Mouse (Mus musculus) spleen, adult 18-20 months (tissue): ENCODE data around the gene Rpl3.

Source experiments
- DNase-seq, 2 experiments: peaks; one replicate each; pipeline ENCODE4 v3.0.0; 2022; ENCODE audit warnings: mixed read lengths in 2 of 2

Rpl3 gene

DNA sequence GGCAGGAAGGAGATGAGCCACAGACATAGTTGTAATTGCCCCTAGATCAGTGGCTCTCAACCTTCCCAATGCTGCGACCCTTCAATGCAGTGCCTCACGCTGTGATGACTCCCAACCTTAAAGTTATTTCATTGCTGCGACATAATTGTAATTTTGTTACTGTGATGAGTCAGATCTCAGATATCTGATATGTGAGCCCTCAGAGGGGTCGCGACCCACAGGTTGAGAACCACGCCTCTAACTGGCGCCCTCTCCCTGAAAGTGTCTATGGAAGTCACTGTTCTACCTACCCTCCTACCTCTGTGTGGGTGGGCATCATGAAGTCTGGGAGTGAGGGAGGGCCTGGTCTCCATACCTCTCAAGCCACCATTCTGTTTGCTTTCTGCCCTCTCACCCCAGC lies 22.7 kb upstream of the Rpl3 start:
- no peak for DNase-seq

DNA sequence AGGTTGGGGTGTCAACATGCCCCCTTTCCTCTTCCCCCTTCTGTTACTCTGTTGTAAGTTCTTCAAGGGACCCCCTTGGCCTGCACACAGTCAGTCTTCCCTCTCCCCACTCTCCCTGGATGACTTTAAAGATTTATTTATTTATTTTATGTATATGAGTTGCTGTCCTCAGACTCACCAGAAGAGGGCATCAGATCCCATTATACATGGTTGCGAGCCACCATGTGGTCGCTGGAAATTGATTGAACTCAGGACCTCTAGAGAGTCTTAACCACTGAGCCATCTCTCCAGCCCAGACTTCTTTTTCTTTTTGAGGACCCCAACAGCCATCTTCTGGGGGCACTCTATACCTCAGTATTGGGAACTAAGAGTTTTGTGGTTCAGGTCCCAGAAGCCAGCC lies 20.8 kb upstream of the Rpl3 start:
- DNase-seq = no peak

DNA sequence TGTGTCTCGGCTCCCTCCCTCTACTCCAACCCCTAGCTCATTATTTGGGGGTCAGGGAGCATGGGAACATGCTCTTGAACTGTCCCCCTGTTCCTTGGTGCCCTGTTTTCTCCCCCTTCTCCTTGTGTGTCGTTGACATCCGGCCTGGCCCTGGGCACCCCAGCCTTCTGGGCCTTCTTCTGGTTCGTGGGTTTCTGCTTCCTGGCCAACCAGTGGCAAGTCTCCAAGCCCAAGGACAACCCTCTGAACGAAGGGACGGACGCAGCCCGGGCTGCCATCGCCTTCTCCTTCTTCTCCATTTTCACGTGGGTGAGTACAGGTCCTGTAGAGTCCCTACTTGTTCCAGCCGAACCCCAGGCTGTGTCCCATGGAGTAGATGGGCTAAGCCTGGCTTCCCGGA lies 19.8 kb upstream of the Rpl3 start:
- no peak for DNase-seq

DNA sequence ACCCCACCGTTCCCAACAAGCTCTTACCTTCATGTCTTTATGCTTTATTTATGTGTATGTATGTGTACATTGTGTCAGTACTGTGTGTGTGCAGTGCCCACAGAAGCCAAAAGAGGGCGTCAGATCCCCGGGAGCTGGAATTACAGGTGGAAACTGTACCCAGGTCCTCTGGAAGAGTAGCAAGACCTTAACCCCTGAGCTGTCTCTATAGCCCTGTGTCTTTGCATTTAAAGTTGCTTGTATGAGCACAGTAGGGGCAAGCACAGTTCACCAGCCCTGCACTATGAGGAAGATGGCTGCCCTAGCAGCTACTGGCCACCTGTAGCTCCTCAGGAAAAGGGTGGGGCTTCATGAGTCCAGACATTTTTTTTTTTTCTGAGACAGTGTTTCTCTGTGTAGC lies 15.9 kb upstream of the Rpl3 start:
- no peak for DNase-seq

DNA sequence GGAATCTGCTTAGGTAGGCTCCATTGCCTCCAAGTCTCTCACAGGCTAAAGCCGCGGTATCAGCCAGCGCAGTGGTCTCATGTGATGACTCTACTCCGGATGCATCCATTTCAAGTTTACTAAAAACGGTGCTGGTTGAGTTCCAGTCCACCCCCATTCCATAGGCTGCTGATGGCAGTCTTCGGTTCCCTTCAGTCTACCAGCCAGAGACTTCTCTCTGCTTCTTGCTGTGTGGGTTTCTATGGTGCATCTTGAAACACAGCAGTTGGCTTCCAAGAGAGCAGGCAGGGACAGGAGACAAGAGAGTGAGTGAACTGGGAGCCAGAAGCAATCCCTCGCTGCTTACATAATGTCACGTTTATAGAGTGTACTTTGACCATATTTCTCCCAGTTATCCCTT lies 15.5 kb upstream of the Rpl3 start:
- no peak for DNase-seq

DNA sequence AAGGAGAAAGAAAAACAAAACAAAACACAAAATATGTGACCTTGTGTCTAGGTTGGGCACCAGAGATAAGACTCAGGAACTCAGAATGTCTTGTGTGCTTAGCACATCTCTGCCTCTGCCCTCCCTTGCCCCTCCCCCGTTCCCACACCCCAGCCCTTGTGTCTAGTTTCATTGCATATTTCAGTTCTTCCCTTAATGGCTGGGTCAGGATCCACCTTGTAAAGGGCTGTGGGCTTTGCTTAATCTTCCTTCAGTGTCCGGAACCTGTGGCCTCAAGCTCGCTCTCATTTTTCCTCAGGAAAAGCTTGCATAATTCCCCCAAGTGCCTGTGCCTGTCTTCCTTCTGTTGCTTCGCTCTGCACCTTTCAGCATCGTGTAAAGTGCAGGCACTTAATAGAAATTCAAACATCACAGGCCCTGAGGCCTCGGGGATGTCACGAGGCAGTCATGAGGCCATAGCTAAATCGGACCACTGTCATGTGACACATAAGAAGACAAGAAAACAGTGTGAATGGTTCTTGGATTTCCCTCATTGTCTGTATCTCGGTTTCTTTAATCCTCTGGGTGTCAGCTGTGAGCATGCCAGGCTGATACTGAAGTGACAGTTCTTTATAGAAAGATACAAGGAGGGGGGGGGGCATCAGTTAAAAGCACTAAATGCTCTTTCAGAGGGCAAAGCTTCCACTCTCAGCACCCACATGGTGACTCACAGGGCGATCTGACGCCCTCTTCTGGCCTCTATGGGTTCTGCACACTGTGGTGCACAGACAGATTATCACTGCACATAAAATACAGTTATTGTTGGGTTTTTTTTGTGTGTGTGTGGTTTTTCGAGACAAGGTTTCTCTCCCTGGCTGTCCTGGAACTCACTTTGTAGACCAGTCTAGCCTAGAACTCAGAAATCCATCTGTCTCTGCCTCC lies 14.1 kb upstream of the Rpl3 start:
- no peak for DNase-seq

DNA sequence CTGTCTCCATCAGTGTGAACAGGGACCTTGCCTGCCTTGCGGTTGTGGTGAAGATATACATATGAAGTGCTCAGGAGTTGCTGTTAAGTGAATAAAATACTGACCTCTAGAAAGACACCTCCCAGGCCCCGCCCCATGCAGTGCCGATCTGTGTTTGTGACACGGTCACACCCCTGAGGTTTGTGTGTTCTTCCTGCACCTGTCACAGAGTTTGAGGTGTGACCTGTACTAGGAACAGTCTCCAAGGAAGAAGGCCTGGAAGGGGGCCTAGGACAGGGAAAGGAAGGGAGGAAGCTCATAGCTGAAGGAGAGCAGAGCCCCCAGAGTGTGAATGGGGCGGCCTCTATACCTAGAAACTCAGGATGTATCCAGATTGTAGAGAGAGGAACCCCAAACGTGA lies 10.8 kb upstream of the Rpl3 start:
- DNase-seq = no peak

DNA sequence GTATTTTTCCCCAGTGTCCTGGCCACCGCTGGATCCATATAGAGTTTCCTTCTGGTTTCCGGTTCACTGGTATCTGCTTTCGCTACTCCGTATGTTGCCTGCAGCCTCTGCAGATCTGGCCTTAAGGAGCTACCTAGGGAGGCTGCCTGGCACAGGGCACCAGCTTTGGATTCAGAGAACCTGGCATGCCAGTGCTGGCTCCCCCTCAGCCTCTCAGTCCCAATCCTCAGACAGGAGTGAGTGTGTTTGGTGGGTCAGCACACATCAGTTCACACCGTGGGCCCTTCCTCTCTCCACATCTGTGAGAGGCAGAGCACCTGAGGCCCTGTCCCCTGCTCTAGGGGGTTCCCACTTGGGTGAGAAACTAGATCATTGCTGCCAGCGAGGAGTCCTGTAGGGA lies 9.8 kb upstream of the Rpl3 start:
- DNase-seq = no peak

DNA sequence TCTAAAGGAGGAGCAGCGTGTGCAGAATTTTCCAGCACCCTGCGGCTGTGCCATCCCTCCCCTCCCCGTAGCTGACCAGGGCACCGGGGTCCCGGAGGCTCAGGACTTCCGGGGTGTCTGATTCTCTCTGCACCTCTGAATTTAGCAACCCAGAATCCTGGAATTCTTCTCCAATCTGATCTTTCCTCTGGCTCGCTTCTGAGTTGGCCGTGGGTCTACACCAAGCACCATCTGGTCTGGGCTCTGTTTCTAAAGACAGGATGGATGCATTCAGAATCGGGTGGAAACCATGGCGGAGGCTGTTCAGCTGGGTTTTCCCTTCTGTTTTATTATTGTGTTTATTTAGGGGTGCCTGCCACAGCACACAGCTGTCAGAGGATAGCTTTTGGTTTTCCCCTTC lies 9.2 kb upstream of the Rpl3 start:
- DNase-seq = no peak

DNA sequence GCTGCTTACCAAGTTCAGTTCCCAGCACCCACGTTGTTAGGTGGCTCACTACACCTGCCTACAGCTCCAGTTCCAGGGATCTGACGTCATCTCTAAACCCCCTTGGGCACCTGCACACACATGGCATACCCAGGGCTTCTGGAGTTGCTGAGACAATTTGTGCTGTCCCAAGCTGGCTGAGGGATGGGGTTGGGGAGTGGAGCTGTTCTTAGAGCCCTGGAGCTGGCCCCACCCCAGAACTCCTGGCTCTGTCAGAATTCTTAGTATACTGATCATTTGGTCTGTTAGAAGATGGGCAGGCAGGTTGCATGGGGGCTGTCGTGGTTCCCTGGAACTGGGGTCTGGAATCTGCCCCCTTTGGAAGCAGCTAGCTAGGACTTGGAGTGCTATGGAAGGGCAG lies 8.5 kb upstream of the Rpl3 start:
- DNase-seq = no peak

DNA sequence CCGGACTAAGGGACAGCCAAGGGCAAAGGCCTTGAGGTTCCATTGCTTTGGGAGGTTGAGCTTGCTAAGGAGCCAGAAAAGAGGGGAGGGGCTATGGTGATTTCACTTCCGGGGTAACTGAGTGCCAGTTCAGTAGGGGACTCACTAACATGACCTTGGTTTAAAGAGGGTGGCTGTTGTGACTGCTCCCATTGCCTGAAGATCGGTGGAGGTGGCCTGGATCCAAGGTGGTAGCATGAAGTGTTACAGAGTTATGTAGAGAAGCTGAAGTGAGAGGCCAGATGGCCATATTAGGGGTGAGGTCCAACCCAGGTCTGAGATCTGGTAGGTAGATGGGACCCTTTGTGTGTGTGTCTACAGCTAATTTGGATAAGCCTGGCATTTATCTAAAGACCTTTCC lies 7.8 kb upstream of the Rpl3 start:
- no peak for DNase-seq

DNA sequence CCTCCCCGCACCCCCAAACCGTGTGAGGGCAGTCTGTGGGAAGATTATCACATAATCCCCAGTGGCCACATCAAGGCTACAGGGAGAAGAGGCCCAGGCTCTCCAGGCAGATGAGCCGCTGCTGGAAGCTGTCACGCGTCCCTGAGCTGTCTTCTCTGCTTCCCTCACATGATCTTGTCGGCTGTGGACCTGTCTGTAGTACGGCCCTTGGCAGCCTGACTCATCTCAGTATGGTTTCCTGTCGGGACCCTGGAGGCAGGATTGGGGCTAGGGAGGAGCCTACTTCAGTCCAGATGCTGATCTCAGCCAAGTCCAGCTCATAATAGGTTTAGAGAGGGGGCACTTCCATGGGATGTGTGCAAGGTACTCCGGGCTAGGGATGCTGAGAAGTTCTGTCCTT lies 7.1 kb upstream of the Rpl3 start:
- no peak for DNase-seq

DNA sequence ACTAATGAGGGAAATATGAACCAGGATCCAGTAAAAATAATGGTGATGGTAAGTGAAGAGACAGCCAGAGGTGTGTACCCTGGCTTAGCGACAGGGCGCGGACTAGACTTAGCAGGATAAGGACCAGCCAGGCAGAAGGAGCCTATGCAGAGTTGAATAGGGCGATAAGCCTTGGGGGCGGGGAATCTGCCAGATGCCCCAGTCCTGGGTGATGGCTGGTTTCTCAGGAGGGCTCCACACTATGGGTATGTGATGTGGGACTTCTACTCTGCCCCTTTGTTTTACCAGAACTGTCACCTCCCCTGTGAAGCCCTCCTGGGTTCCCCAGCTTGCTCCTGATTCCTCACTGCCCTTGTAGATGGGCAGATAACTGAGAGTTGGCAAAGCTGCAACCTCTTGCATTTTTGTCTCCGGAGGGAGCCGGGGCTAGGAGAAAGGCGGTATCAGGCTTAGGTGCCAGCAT lies 6.4 kb upstream of the Rpl3 start:
- no peak for DNase-seq

DNA sequence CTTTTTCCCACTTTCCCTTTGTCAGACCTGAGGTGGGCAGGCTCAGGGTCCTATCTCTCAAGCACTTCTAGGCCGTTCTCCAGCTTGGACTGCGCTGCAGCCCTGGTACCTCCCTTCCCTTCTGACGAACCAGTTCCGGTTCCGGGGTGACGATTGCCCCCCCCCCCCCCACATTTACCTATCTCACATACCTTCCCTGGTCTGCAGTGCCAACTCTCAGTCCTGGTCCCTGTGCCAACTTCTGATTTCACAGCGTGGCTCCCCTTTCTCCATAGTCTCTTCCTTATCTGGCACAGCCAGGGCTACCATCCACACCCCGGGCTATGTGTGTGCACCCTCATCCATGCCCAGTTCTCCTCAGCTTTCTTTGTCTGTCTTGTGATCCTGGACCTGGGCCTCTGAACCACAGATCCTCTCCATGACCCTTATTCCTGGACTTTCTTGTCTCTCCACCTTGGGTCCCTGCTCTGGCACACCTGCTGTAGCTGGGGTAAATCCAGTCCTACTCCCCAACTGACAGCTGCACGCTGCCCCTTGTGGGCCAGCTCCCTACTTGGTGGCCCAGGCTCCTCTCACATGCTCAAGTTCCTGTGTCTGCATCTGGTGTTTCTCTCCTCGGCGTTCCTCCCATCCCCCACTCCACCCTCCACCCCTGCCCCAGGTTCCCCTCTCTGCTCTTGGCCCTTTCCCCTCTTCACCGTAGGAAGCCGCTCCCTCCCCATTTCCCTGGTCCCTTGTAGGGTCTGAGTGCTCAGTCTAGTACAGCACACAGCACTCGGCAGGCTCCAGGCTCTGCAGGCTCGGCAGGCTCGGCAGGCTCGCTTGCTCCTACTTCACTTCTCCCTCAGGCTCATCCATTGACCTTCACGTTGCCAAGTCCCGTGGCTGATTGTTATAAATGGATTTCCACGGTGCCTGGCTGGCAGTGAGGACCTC lies 5.5 kb upstream of the Rpl3 start:
- DNase-seq = no peak

DNA sequence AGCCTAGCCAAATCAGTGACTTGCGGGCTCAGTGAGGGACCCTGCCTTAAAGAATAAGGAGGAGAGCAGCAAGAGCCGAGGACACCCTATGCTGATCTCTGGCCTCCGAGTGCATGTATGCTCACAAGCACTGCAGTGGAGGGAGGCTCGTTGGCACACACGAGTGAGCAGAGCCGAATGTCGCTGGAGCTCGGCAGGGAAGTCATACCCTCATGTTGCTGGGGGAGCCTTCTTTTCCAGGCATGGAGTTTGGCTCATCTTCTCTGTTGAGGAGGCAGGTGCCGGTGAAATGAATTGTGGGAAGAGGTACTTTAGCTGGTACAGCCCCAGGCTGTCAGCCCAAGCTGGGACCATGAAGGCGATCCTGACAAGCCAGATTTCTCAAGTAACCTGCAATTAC lies 4.7 kb upstream of the Rpl3 start:
- no peak for DNase-seq

DNA sequence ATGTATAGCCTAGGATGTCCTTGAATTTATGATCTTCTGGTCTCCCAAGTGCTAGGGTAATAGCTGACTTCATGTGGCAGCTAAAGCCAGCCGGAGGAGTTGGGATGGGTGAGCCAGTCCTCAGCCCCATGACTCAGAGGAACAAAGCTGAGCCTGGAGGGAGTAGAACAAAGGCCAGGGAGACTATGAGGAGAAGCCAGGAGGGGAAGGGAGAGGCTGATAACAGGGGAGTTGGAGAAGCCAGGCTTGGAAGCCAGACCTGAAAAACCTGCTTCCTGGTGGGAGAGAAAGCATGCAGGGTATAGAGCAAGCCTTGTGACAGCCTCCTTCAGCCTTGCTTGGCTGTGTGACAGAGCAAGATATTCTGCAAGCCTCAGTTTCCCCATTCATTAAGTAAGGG lies 3.9 kb upstream of the Rpl3 start:
- DNase-seq = no peak

DNA sequence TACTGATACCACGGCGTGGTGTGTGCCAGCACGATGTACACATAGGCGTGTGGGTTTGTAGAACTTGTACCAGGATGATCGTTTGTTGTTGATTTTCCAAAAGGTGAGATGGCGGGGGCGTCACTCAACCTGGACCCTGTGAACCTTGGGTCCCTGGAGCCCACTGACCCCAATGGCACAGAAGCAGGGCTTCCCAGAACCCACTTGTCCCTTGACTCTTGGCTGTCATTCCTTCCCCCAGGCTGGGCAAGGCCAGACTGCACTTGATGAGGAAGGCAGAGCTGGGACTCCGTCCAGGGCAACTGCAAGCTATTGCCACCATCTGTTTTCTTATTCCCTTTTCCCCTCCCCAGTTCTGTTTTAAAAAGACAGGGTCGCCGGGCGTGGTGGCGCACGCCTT lies 2.5 kb upstream of the Rpl3 start:
- DNase-seq = no peak

DNA sequence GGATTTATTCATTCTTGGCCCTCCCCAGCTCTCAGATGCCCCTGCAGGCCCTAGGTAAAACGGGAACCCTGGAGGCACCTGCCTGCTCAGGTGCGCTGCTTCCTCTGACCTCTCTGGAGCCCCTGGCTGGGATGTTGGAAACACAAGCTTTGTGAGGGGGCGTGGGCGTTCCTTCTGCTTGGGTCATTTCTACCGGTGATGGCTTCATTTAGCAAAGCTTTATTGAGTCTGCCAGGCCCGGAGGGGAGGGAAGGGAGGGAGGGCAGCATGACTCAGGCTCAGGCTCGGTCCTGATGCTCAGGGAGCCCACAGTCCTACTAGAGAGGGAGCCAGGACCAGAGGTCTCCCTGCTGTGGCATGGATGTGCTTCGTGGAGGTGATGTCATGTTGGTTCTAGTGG lies 931 bp upstream of the Rpl3 start:
- no peak for DNase-seq

DNA sequence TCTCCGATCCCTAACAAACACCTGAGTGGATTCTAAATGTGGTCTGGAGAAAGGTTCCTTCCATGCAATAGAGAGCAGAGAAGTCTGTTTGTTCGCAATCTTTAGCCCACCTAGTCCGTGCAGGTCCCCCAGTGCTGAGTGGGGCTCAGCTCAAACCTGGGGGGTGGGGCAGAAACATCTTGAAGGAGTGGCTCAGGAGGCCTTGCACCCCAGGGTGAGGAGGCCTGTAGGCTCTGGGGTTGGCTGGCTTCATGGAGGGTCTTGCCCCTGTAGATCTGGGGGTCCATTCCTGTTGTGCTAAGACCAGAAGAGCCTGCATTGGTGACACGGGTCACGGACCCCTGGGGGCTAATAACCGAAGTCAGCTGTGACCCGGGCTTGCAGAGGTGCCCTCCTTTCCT lies 373 bp upstream of the Rpl3 start:
- DNase-seq = no peak

DNA sequence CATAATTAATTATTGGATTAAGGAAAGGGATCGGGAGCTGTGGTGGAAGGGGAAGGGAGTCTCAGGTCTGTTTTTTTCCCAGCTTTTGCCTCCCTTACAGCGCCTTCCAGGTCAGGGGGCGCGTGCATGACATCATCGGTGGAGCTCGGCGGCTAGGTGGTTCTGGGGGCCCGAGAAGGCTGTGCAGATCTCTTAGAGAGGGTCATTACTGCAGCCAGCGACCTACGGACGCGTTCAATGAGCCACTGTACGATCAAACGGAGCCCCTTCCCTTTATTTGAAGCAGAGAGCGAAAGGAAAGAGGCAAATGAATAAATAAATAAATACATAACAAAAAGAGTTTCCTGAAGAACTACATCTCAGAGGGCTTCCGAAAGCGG lies 937 bp downstream of the Rpl3 start:
- no peak for DNase-seq

DNA sequence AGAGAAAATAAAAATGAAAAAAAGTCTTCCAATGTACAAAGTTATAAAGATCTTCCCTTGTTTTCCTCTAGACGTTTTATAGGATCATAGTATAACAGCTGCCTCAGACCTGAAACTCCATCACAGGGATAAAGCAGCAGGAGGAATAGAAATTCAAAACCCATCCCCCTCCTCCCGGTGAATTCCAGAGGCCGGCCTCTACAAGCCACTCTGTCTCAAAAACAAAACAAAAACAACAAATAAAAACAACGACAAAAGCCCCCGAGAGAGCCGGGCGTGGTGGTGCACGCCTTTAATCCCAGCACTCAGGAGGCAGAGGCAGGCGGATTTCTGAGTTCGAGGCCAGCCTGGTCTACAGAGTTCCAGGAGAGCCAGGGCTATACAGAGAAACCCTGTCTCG lies 1.5 kb downstream of the Rpl3 start:
- no peak for DNase-seq

DNA sequence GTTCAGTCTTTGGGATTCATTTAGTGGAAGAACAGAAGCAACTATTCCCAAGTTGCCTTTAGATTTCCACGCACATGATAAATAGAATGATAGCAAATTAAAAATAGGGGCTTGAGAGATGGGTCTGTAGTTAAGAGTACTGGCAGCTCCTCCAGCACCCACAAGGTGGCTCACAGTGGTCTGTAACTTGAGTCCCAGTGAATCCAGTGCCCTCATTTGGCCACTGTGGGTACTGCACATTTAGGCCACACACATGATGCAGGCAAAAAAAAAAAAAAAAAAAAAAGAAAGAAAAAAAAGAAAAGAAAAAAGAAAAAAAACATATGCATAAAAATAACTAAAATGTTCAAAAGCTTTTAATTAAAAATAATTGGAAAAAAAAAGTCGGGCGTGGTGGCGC lies 3.0 kb downstream of the Rpl3 start:
- peak; percentile 80 to 89 for DNase-seq

DNA sequence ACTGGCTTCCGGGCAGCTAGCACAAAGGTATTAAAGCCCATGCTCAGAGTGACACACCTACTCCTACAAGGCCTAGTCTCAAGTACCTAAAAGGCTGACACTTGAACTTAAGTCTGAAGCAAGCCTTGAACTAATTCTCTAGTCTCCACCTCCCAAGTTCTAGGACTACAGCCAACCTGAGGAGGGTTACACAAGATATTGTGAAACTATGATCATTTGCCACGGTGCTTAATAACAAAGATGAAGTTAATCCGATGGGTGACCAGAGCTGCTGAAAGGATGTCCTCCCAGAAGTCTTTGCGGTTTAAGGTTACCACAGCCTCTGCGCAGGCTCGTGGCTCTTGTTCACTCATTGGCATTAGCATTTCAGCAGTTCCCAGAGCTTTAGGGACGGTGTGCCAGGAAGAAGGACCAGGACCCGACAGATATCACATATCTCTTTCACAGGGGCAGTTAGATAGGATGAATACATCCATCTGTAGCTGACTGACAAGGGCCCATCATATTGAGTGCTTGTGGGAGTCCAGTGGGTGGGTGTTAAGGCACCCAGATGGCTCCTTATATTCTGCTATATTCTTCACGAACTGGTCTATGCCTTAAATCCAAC lies 4.2 kb downstream of the Rpl3 start:
- DNase-seq = no peak

DNA sequence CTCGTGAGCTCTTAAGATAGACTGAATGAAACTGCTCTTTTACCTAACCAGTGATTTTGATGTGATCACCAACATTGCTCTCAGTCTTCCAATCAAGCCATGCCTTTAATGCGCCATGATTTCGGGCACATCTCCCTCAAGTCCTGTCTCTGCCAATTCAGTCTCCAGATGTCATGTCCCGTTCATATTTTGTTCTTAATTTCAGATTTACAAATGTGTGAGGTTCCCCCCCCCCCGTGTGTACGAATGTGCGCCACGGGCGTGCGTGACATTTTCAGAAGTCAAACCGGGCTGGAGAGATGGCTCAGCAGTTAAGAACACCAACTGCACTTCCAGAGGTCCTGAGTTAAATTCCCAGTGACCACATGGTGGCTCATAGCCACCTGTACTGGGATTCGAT lies 7.9 kb downstream of the Rpl3 start:
- peak in 1 of 2 experiments; percentile 21 for DNase-seq
